In the genomic region with DNA sequence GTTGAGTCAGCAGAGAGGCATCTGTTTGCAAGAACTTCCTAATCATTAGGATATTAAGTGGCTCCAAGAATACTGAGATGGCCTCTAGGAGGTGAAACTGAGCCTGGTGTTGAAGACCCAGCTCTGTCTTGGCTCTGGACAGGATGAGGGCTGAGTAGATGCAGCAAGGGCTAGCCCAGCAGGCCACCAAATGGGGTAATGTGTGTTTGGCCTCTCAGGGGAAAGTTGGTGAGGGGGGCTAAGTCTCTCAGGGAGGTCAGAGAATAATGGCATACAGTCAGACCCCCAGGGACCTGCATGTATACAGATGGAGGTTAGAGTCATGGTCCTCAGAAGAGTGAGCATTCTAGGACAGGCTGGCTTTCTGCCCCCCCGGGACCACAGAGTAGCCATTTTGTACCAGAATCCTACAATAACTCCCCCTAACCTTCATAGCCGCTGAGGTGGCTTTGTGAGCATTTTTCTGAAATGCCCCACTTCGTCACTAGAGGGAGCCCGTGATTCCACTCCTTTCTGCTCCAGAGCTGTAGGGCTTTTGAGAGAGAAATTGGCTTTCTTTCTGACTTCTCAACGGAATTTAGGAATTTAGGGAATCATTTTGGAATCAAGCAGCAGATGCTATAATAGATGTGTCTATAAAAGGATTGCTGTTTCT, we compare ENCODE assay signal across 8 mouse cellular contexts. TPM values are rescaled to one million over a fixed set of nuclear protein-coding genes. Genes with fewer than 3 reads are reported as not detected.
DNase-seq lines count a peak whose midpoint lies in the region; ATAC-seq and TF ChIP-seq lines count a peak whose summit lies in the region.

No protein-coding gene starts in this region.

- peak; percentile 39 for DNase-seq in forebrain, embryonic 10.5 days (ENCODE audit: extremely low spot score, low spot score)
- DNase-seq in A20 (ENCODE audit: low read depth, low spot score): peak; percentile 56
- DNase-seq in adrenal gland, postnatal 14 days: peak; percentile 65
- DNase-seq in kidney, postnatal 10 days: peak; percentile 72
- peak; percentile 62 for DNase-seq in lung, postnatal 10 days
- peak; percentile 11 to 20 for DNase-seq in right cerebral cortex, postnatal 36 days (ENCODE audit: low spot score in 2 of 2)

- H3K4me3 ChIP-seq in forebrain, embryonic 10.5 days: no peak overlapping the region
- no peak overlapping the region for H3K4me3 ChIP-seq in forebrain, embryonic 15.5 days
- H3K4me3 ChIP-seq in embryonic fibroblast, embryonic 13.5 days (ENCODE audit: insufficient read depth, low read length): no peak overlapping the region

- whole genome bisulfite sequencing in forebrain, embryonic 10.5 days: 12% methylated on average over 5 of the region's 5 CpGs
- WGBS in forebrain, embryonic 15.5 days: 10% methylated on average over 5 of the region's 5 CpGs

- H3K9ac ChIP-seq in forebrain, embryonic 15.5 days (replicated peaks): no peak overlapping the region

- no peaks in the 10 kb centered on the region for H3K4me1 ChIP-seq in forebrain, embryonic 10.5 days
- no peaks in the 10 kb centered on the region for H3K4me1 ChIP-seq in forebrain, embryonic 15.5 days
- H3K4me1 ChIP-seq in embryonic fibroblast, embryonic 13.5 days (ENCODE audit: control insufficient read depth, insufficient read depth, low read length): no peaks in the 10 kb centered on the region

- 0 out of 2 replicates have a peak, but pooled peaks have one; percentile 8 for TF ChIP-seq CTCF in embryonic fibroblast, embryonic 13.5 days (IDR thresholded peaks at IDR 0.05; ENCODE audit: borderline replicate concordance, insufficient read depth, low read length)

- TF ChIP-seq POLR2A in embryonic fibroblast, embryonic 13.5 days (IDR thresholded peaks at IDR 0.05; ENCODE audit: low read depth, low read length): no peak

- no peak for ATAC-seq in forebrain, embryonic 15.5 days (replicated peaks)

- no peak overlapping the region for H3K4me2 ChIP-seq in forebrain, embryonic 15.5 days (replicated peaks)

- H3K27me3 ChIP-seq in forebrain, embryonic 10.5 days (ENCODE audit: poor library complexity, severe bottlenecking): no peaks in the 10 kb centered on the region
- no peaks in the 10 kb centered on the region for H3K27me3 ChIP-seq in forebrain, embryonic 15.5 days

- no peak overlapping the region for H3K27ac ChIP-seq in forebrain, embryonic 10.5 days
- no peak overlapping the region for H3K27ac ChIP-seq in forebrain, embryonic 15.5 days (replicated peaks)
- no peak overlapping the region for H3K27ac ChIP-seq in embryonic fibroblast, embryonic 13.5 days (ENCODE audit: insufficient read depth, low read length)

- no peaks in the 10 kb centered on the region for H3K36me3 ChIP-seq in forebrain, embryonic 10.5 days (replicated peaks)
- no peaks in the 10 kb centered on the region for H3K36me3 ChIP-seq in forebrain, embryonic 15.5 days

- H3K9me3 ChIP-seq in forebrain, embryonic 10.5 days: no peaks in the 10 kb centered on the region
- H3K9me3 ChIP-seq in forebrain, embryonic 15.5 days: no peaks in the 10 kb centered on the region

RNA-seq across cellular contexts. Expression of gene Kcnip1, which starts 9.1 kb away (rescaled TPM):
- 3.5 and 3.7 TPM in 2 replicates for polyA plus RNA-seq in forebrain, embryonic 10.5 days (2016; fragmentation: Nextera tagmentation; extraction: Ambion mirVana)
- polyA plus RNA-seq in forebrain, embryonic 15.5 days (2015; fragmentation: Nextera tagmentation; extraction: Ambion mirVana): 49.9 and 51.2 TPM in 2 replicates
- 5.1 and 5.4 TPM in 2 replicates for total RNA-seq in adrenal gland, postnatal 14 days (2021)
- 0.67 and 2.7 TPM in 2 replicates for polyA plus RNA-seq in embryonic fibroblast, embryonic 13.5 days (2011; ENCODE audit: insufficient read length, low read depth, missing spikeins)

RNA-seq across cellular contexts. Expression of gene Kcnmb1, which starts 39.3 kb away (rescaled TPM):
- polyA plus RNA-seq in forebrain, embryonic 10.5 days (2016; fragmentation: Nextera tagmentation; extraction: Ambion mirVana): 0.04 and 0.09 TPM in 2 replicates
- polyA plus RNA-seq in forebrain, embryonic 15.5 days (2015; fragmentation: Nextera tagmentation; extraction: Ambion mirVana): 0.11 and 0.15 TPM in 2 replicates
- total RNA-seq in adrenal gland, postnatal 14 days (2021): 0.11 and 0.38 TPM in 2 replicates
- 0.77 and 2.2 TPM in 2 replicates for polyA plus RNA-seq in embryonic fibroblast, embryonic 13.5 days (2011; ENCODE audit: insufficient read length, low read depth, missing spikeins)

RNA-seq across cellular contexts. Expression of gene Lcp2, which starts 44.7 kb away (rescaled TPM):
- polyA plus RNA-seq in forebrain, embryonic 10.5 days (2016; fragmentation: Nextera tagmentation; extraction: Ambion mirVana): 1.2 and 1.7 TPM in 2 replicates
- polyA plus RNA-seq in forebrain, embryonic 15.5 days (2015; fragmentation: Nextera tagmentation; extraction: Ambion mirVana): 1.3 TPM in 2 replicates
- total RNA-seq in adrenal gland, postnatal 14 days (2021): 2.0 and 7.8 TPM in 2 replicates
- polyA plus RNA-seq in embryonic fibroblast, embryonic 13.5 days (2011; ENCODE audit: insufficient read length, low read depth, missing spikeins): 0.42 TPM in 1 of 2 replicates, not detected in the other

Comparison
In these comparisons a context has a peak if more than half of its experiments do, and no peak if none do; other contexts are left out.
1. RNA of gene Kcnip1, which starts 9.1 kb away (polyA plus RNA-seq): 49.9 to 51.2 TPM in forebrain, embryonic 15.5 days; 3.5 to 3.7 TPM in forebrain, embryonic 10.5 days and 0.67 to 2.7 TPM in embryonic fibroblast, embryonic 13.5 days; every median in the first group is over 10 times any median in the second.
2. DNase-seq: peak in every context shown above with its lines; median percentile 72 in kidney, postnatal 10 days; 65 in adrenal gland, postnatal 14 days; 62 in lung, postnatal 10 days; 56 in A20; 39 in forebrain, embryonic 10.5 days; 16 in right cerebral cortex, postnatal 36 days.